Mouse (Mus musculus) lung, embryonic 15.5 days (tissue): ENCODE measurements around the gene Smarcc2. TPM values are rescaled to one million over a fixed set of nuclear protein-coding genes. Genes with fewer than 3 reads are reported as not detected.
"Not testable (repeated sequence)": the region's sequence is repeated elsewhere in the genome, so short reads cannot be mapped to it uniquely, and the experiment has no call there.

ENCODE experiments used
- ATAC-seq: fragments of 200-750 bp; cut with Nextera tagmentation; 2 replicates; pipeline ENCODE4 v1.8.0; 2017; ENCODE audit warnings: moderate number of reproducible peaks, borderline replicate concordance; ENCODE audit not compliant: low FRiP score, low TSS enrichment; ENCODE audit errors: extremely low read depth
- H3K27ac ChIP-seq: fragments of 300-500 bp; sonication (generic); 2 replicates; pipeline ENCODE4 v1.5.1; 2015; ENCODE audit warnings: moderate library complexity, mild to moderate bottlenecking, inconsistent platforms
- H3K27me3 ChIP-seq: fragments of 300-500 bp; sonication (generic); 2 replicates; pipeline ENCODE4 v1.6.1; 2015; ENCODE audit warnings: inconsistent platforms
- H3K36me3 ChIP-seq: fragments of 300-500 bp; sonication (generic); 2 replicates; pipeline ENCODE4 v1.6.1; 2015; ENCODE audit warnings: inconsistent platforms
- H3K4me1 ChIP-seq: fragments of 300-500 bp; sonication (generic); 2 replicates; pipeline ENCODE4 v1.6.1; 2015; ENCODE audit warnings: inconsistent platforms
- H3K4me2 ChIP-seq: fragments of 300-500 bp; sonication (generic); 2 replicates; pipeline ENCODE4 v1.6.1; 2015; ENCODE audit warnings: inconsistent platforms, mild to moderate bottlenecking, moderate library complexity
- H3K4me3 ChIP-seq: fragments of 300-500 bp; sonication (generic); 2 replicates; pipeline ENCODE4 v1.5.1; 2015; ENCODE audit warnings: mild to moderate bottlenecking, inconsistent platforms
- H3K9ac ChIP-seq: fragments of 300-500 bp; sonication (generic); 2 replicates; pipeline ENCODE4 v1.6.1; 2015; ENCODE audit warnings: inconsistent platforms
- H3K9me3 ChIP-seq: fragments of 300-500 bp; sonication (generic); 2 replicates; pipeline ENCODE4 v1.6.1; 2016; ENCODE audit warnings: inconsistent platforms
- WGBS: fragments of 180-500 bp; shearing (Covaris S2); methylation state at CpG from one replicate; pipeline ENCODE4 v1.1.7; 2015; 5-methylcytosine and 5-hydroxymethylcytosine counted together
- polyA plus RNA-seq: library from polyadenylated mRNA; unstranded; fragments of >200 nt; fragmentation: Nextera tagmentation; extraction: Ambion mirVana; gene quantifications from 2 replicates; pipeline ENCODE4 v1.2.1, GENCODE M21; 2015

Gene Smarcc2
- polyA plus RNA-seq, 1 experiment from 2014 or later = 74.7 TPM

- H3K27me3 ChIP-seq = no peaks in the 10 kb centered on the region
- no peak for ATAC-seq
- no peak overlapping the region for H3K9ac ChIP-seq
- H3K4me1 ChIP-seq = peaks cover 21% of the 10 kb centered on the region
- 55% methylated on average over 5 of the region's 5 CpGs for WGBS
- H3K27ac ChIP-seq = no peak overlapping the region
- H3K4me3 ChIP-seq = no peak overlapping the region
- H3K9me3 ChIP-seq = no peaks in the 10 kb centered on the region
- H3K4me2 ChIP-seq = no peak overlapping the region
- peaks cover 66% of the 10 kb centered on the region for H3K36me3 ChIP-seq
Measured at GRCm38 (mm10) chr10:128489380-128489779, 30.3 kb downstream of the Smarcc2 start.

DNA sequence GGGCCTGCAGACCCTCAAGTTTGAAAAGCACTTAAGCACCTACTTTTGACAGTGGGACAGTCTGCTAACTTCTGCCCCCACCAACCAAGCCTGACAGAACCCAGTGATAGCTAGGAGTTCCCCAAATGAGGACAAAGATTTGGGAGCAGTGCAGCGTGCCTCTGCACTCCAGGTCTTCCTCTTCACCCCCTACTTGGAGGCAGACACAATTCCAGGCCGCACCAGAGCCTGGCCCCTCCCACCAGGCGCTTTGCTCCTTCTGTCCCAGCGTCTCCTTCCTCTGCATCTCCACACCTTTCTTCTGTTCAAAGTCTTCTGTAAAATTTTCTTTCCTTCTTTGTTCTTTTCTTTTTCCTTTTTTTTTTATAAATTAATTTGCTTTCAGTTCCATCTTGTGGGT, 30.7 kb downstream of the Smarcc2 start:
- Histone ChIP-seq H3K9me3 (no peaks in the 10 kb centered on the region), H3K27ac (peak overlapping the region; percentile 73; the same call in 1 of the 2 replicates), H3K4me1 (peaks cover 25% of the 10 kb centered on the region), H3K4me2 (no peak overlapping the region), H3K9ac (no peak overlapping the region), H3K36me3 (peaks cover 62% of the 10 kb centered on the region), H3K4me3 (no peak overlapping the region), H3K27me3 (no peaks in the 10 kb centered on the region)
- WGBS = 37% methylated on average over 4 of the region's 4 CpGs
- ATAC-seq = no peak

DNA sequence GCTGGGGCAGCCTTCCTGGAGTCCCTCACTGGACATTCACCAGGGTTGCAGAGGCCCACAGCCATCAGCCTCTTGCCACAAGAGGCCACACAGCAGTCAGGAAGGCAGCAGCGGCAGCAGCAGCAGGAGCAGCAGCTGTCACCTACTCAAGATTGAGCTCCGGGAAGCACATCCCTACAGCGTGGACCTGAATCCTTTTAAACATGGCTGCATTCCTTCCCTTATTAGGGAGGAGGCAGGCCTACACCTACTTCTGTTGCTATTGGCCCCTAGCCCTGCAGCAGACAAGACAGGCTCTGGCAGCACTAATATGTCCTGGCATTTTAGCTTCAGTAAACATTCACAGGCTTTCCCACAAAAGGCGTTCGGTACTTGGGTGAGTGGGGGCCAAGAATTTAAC, 31.2 kb downstream of the Smarcc2 start:
- peak overlapping the region; percentile 73 for H3K27ac ChIP-seq
- WGBS = 39% methylated on average over 5 of the region's 5 CpGs
- no peaks in the 10 kb centered on the region for H3K27me3 ChIP-seq
- peaks cover 29% of the 10 kb centered on the region for H3K4me1 ChIP-seq
- no peak overlapping the region for H3K4me3 ChIP-seq
- no peak for ATAC-seq
- no peaks in the 10 kb centered on the region for H3K9me3 ChIP-seq
- H3K9ac ChIP-seq = no peak overlapping the region
- H3K36me3 ChIP-seq = peaks cover 59% of the 10 kb centered on the region
- no peak overlapping the region for H3K4me2 ChIP-seq

GRCm38 (mm10) chr10:128490912-128491311, 31.9 kb downstream of the Smarcc2 start:
- Histone ChIP-seq H3K4me3 (peak overlapping the region; percentile 83), H3K27ac (peak overlapping the region; percentile 73), H3K9me3 (no peaks in the 10 kb centered on the region), H3K27me3 (no peaks in the 10 kb centered on the region), H3K9ac (no peak overlapping the region), H3K4me1 (peaks cover 32% of the 10 kb centered on the region), H3K36me3 (peaks cover 52% of the 10 kb centered on the region), H3K4me2 (peak overlapping the region; percentile 77)
- 47% methylated on average over 5 of the region's 5 CpGs for WGBS
- ATAC-seq = no peak

DNA sequence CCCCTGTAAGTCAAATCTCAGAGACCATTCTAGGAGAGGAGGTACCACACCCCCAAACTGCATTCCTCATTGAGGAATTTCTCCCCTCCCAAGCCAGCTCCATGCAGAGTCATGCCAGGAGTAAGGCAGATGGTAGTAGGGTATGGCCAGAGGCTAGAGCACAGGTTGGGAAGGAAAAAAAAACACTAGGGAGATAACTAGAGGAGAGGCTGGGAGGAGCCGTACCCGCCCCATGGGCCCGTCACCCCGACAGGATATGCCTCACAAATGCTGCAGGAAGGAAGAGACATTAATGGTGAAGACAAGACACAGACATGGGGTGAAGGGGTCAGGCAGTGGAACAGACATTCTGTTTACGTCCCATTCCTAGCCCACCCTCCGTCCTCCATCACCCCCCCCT, 32.4 kb downstream of the Smarcc2 start:
- Histone ChIP-seq H3K27me3 (no peaks in the 10 kb centered on the region), H3K9ac (peak overlapping the region; percentile 34), H3K4me2 (peak overlapping the region; percentile 77), H3K4me1 (peaks cover 32% of the 10 kb centered on the region), H3K27ac (peak overlapping the region; percentile 73), H3K4me3 (peak overlapping the region; percentile 83), H3K36me3 (peaks cover 47% of the 10 kb centered on the region), H3K9me3 (no peaks in the 10 kb centered on the region)
- 31% methylated on average over 6 of the region's 6 CpGs for WGBS
- no peak for ATAC-seq

DNA sequence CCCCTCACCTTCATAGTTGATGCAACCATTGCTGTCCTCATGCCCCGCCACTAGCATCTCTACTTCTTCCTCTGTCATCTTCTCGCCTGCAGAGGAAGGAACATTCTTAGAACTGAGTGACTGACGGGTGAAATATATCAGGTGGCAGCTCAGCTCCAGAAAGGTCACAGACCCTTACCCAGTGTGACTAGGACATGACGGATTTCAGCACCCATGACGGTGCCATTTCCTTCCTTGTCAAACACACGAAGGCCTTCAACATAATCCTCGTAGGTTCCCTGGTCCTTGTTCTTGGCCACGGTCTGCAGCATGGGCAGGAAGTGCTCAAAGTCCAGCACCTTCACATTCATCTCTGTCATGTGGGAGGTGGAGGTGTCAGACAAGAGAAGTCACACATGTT, 33.0 kb downstream of the Smarcc2 start:
- H3K27me3 ChIP-seq, ATAC-seq, H3K9me3 ChIP-seq: not testable (repeated sequence)
- Histone ChIP-seq H3K4me1 (peaks cover 32% of the 10 kb centered on the region), H3K4me2 (peak overlapping the region; percentile 77), H3K27ac (peak overlapping the region; percentile 99), H3K4me3 (peak overlapping the region; percentile 83), H3K9ac (peak overlapping the region; percentile 84), H3K36me3 (peaks cover 43% of the 10 kb centered on the region)
- 35% methylated on average over 8 of the region's 8 CpGs for WGBS

DNA sequence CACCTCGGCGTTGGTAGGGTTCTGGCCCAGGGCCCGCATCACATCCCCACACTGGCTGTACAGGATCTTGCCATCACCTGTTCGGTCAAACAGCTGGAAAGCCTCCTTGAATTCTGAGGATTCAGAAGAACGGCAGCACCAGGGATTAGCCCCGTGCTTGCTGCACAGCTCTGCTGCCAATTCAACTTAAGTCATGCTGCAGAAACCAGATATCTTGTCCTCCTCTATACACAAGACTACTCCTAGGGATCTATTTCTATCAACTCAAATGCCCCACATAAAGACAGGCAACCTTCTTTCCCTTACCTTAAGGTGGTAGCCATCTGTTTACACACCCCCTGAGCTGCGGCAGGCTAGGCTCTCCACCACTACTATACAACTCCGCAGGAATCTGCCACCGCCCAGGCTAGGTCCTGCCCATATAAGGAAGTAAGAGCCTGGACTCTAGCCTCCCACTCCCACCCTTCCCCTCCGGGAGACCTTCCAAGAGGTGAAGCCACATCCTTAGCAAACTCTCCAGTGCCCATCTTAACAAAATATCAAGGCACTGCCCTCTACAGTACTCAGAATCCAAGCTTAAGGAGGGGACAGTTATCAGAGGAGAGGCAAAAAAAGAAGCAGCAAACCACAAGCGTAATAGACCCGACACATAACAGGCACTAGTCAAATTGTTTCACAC, 33.7 kb downstream of the Smarcc2 start:
- Histone ChIP-seq H3K4me3 (peak overlapping the region; percentile 83), H3K9ac (peak overlapping the region; percentile 84), H3K36me3 (peaks cover 36% of the 10 kb centered on the region), H3K4me2 (peak overlapping the region; percentile 77), H3K4me1 (peaks cover 32% of the 10 kb centered on the region), H3K9me3 (no peaks in the 10 kb centered on the region), H3K27ac (peak overlapping the region; percentile 99), H3K27me3 (no peaks in the 10 kb centered on the region)
- ATAC-seq = peak; percentile 73
- 11% methylated on average over 12 of the region's 12 CpGs for WGBS

DNA sequence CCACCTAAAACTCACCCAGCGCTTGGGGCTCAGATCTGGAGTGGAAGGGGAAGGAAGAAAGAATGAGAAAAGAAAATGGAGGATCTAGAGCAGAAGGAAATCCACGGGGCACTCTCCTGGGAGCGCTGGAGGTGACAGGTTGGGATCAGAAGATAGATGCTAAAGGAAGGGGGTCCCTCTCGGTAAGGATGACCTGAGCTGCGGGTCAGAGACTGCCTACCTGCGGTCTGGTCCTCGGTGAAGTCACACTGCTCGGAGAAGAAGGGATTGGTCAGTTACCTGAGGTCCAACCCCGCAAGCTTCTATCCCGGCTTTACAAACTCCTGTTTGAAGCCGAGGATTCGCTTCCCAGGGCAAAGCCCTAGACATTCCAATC, 34.3 kb downstream of the Smarcc2 start:
- peak overlapping the region; percentile 84 for H3K9ac ChIP-seq
- H3K4me3 ChIP-seq = peak overlapping the region; percentile 83
- 0 out of 2 replicates have a peak, but pooled peaks have one; percentile 7 for ATAC-seq
- peak overlapping the region; percentile 77 for H3K4me2 ChIP-seq
- peaks cover 36% of the 10 kb centered on the region for H3K4me1 ChIP-seq
- peaks cover 30% of the 10 kb centered on the region for H3K36me3 ChIP-seq
- H3K27ac ChIP-seq = peak overlapping the region; percentile 99
- no peaks in the 10 kb centered on the region for H3K27me3 ChIP-seq
- 1% methylated on average over 12 of the region's 12 CpGs for whole genome bisulfite sequencing
- no peaks in the 10 kb centered on the region for H3K9me3 ChIP-seq

DNA sequence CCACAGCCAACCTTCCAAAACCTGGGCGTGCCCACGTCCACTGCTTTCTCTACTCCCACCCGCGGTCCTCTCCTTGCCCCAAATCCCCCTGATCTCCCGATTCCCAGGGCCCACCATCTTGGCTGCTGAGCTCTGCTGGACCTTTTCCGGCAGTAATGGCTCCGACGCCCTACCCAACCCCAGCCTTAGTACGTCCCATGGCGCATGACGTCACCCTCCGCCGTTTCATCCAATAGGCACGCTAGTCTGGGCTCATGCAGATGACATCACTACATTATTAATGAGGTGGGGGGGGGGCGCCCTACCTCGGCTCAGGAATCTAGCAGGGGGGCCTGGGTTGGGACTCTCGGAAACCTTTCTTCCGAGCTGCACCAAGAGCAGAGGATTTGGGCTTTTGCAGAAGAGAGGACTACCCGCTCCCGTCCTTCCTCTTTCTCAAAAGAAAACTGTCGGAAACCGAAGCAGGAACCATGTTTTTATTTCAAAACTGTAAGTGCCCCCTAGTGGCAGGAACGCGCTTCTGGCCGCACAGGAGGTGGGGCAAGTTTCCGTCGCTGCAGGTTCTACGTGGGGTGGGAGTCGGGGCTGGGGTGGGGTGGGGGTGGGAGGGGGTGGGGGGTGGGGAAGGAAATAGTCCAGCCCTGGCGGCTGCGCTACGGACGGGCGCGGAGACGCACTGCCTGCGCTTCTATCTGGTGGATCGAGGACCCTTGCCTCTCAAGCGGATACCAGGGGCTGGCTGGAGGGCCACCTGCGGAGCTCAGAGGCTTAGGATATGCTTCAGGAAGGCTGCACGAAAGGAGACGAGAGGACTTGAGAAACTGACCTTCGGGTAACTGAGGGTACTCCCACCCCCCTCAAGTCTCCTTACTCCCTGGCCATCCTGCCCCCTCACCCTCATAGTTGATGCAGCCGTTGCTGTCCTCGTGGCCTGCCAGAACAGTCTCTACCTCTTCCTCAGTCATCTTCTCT, 34.9 kb downstream of the Smarcc2 start, which contains the start of gene Myl6:
Myl6 (minus strand) TSS at position 451 of the 972 bp plus-strand sequence.
- H3K4me3 ChIP-seq = peak within 1 kb of the TSS; percentile 83
- ATAC-seq = peak; percentile 92
- H3K36me3 ChIP-seq = peaks cover 24% of the 10 kb centered on the region
- no peaks in the 10 kb centered on the region for H3K27me3 ChIP-seq
- peak within 1 kb of the TSS; percentile 84 for H3K9ac ChIP-seq
- no peaks in the 10 kb centered on the region for H3K9me3 ChIP-seq
- H3K4me1 ChIP-seq = peaks cover 37% of the 10 kb centered on the region
- peak within 1 kb of the TSS; percentile 77 for H3K4me2 ChIP-seq
- H3K27ac ChIP-seq = peak within 1 kb of the TSS; percentile 99
- under 1% methylated on average over 45 of the region's 45 CpGs for WGBS

DNA sequence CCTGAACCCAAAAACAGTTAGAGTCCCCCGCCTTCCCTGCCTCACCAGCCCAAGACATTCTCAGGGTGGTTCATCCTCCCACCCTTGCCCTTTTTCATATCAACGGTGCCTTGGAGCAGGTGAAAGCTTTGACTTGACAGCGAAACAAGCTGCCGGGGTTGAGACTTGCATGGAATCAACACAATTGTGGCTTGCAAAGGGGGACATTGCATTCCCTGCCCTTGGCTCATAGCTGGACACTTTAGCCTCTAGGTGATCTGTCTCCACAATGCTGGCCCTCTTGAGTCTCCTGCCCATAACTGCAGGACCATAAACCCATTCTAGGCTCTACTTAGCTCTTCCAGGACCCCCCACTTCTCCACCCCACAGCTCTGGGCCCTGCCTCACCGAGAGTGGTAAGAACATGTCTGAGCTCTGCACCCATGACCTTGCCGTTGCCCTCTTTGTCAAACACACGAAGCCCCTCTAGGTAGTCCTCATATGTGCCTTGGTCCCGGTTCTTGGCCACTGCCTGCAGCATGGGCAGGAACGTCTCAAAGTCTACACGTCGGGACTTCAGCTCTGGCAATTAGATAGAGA, 35.7 kb downstream of the Smarcc2 start:
- H3K27me3 ChIP-seq = no peaks in the 10 kb centered on the region
- no peak for ATAC-seq
- peak overlapping the region; percentile 67 for H3K9ac ChIP-seq
- peak overlapping the region; percentile 83 for H3K4me3 ChIP-seq
- no peaks in the 10 kb centered on the region for H3K9me3 ChIP-seq
- peaks cover 16% of the 10 kb centered on the region for H3K36me3 ChIP-seq
- H3K4me2 ChIP-seq = peak overlapping the region; percentile 77
- peaks cover 42% of the 10 kb centered on the region for H3K4me1 ChIP-seq
- 47% methylated on average over 11 of the region's 11 CpGs for WGBS
- peak overlapping the region; percentile 99 for H3K27ac ChIP-seq

GRCm38 (mm10) chr10:128495270-128495669, 36.2 kb downstream of the Smarcc2 start:
- Histone ChIP-seq H3K27me3 (no peaks in the 10 kb centered on the region), H3K4me3 (peak overlapping the region; percentile 83), H3K9ac (peak overlapping the region; percentile 67; the same call in 1 of the 2 replicates), H3K27ac (no peak overlapping the region), H3K4me1 (peaks cover 43% of the 10 kb centered on the region), H3K36me3 (peaks cover 11% of the 10 kb centered on the region), H3K4me2 (peak overlapping the region; percentile 77), H3K9me3 (no peaks in the 10 kb centered on the region)
- 54% methylated on average over 2 of the region's 2 CpGs for WGBS
- no peak for ATAC-seq
